Mouse (Mus musculus): ENCODE data around the gene Pld3. TPM values are rescaled to one million over a fixed set of nuclear protein-coding genes. Genes with fewer than 3 reads are reported as not detected.

The Pld3 gene
- total and polyA plus RNA-seq, 3 experiments: 11.1 to 22.8 TPM; not detected in 1

- H3K9ac ChIP-seq (ENCODE audit: control insufficient read depth, low read depth, low read length, poor library complexity, severe bottlenecking): no peak overlapping the region
Measured at GRCm38 (mm10) chr7:27535386-27535785, 17.6 kb downstream of the Pld3 start.

GRCm38 (mm10) chr7:27532480-27533050 is 20.5 kb downstream of the Pld3 start:
- Histone ChIP-seq H3K79me2 (ENCODE audit: control insufficient read depth, insufficient read depth, low read length, poor library complexity) (no peaks in the 10 kb centered on the region), H3K4me3 (ENCODE audit: control insufficient read depth in 1 of 2, insufficient read depth in 1 of 2, low read depth in 2 of 2, low read length in 2 of 2) (no peak overlapping the region)

More at GRCm38 (mm10) chr7:27535386-27535785, 17.6 kb downstream of the Pld3 start:
- Histone ChIP-seq H3K27ac (ENCODE audit: control insufficient read depth, low read depth, low read length) (no peak overlapping the region), H3K27me3 (ENCODE audit: control insufficient read depth in 1 of 2, insufficient read depth in 2 of 2, low read length in 2 of 2) (no peaks in the 10 kb centered on the region), H3K9me3 (replicated peaks; ENCODE audit: insufficient read depth, low read length) (no peaks in the 10 kb centered on the region), H3K36me3 (ENCODE audit: control insufficient read depth in 1 of 2, insufficient read depth in 2 of 2, low read length in 2 of 2) (0 out of 4 replicates have a peak, but pooled peaks cover 0 to 1% of the 10 kb centered on the region in 2 experiments), H3K79me2 (ENCODE audit: control insufficient read depth, insufficient read depth, low read length, poor library complexity) (no peaks in the 10 kb centered on the region), H3K4me1 (ENCODE audit: control insufficient read depth in 1 of 2, insufficient read depth in 2 of 2, low read length in 2 of 2) (peaks cover 0 to 14% of the 10 kb centered on the region in 2 experiments; a peak in 3 of 4 replicates), H3K4me3 (ENCODE audit: control insufficient read depth in 1 of 2, insufficient read depth in 1 of 2, low read depth in 2 of 2, low read length in 2 of 2) (no peak overlapping the region)
- TF ChIP-seq EP300 (IDR thresholded peaks at IDR 0.05; ENCODE audit: low read depth in 1 of 2, low read length in 2 of 2): peak in 1 of 2 experiments; percentile 50; a peak in 2 of 4 replicates
- peak; percentile 52; the same call in 1 of the 2 replicates for TF ChIP-seq GATA1 (IDR thresholded peaks at IDR 0.05; ENCODE audit: low read depth, low read length)
- no peak for TF ChIP-seq USF2 (IDR thresholded peaks at IDR 0.05; ENCODE audit: borderline replicate concordance in 1 of 2, insufficient read depth in 1 of 2, low read depth in 1 of 2, low read length in 2 of 2)
- TF ChIP-seq MAZ (IDR thresholded peaks at IDR 0.05; ENCODE audit: low read depth, low read length): no peak
- TF ChIP-seq RCOR1 (IDR thresholded peaks at IDR 0.05; ENCODE audit: low read depth, low read length): no peak
- 0 out of 2 replicates have a peak, but pooled peaks have one; percentile 25 for TF ChIP-seq SIN3A (IDR thresholded peaks at IDR 0.05; ENCODE audit: low read length)
- TF ChIP-seq MEF2A (IDR thresholded peaks at IDR 0.05; ENCODE audit: extremely low read depth, insufficient replicate concordance, low read depth, low read length, poor library complexity, severe bottlenecking): no peak
- TF ChIP-seq TAL1 (IDR thresholded peaks at IDR 0.05; ENCODE audit: low read length): peak; percentile 47
- TF ChIP-seq HCFC1 (IDR thresholded peaks at IDR 0.05; ENCODE audit: low read depth, low read length): no peak
- peak; percentile 65 for DNase-seq (ENCODE audit: low read depth, low spot score)

More at GRCm38 (mm10) chr7:27532480-27533050, 20.5 kb downstream of the Pld3 start:
- H3K9ac ChIP-seq (ENCODE audit: control insufficient read depth, low read depth, low read length, poor library complexity, severe bottlenecking): no peak overlapping the region
- H3K27me3 ChIP-seq (ENCODE audit: control insufficient read depth in 1 of 2, insufficient read depth in 2 of 2, low read length in 2 of 2): no peaks in the 10 kb centered on the region
- no peak for TF ChIP-seq MXI1 (IDR thresholded peaks at IDR 0.05; ENCODE audit: low read depth, low read length)
- no peak for TF ChIP-seq JUND (IDR thresholded peaks at IDR 0.05; ENCODE audit: low read depth, low read length)
- TF ChIP-seq UBTF (IDR thresholded peaks at IDR 0.05; ENCODE audit: borderline replicate concordance, insufficient read depth, low read depth, low read length): no peak
- no peak for TF ChIP-seq CHD2 (IDR thresholded peaks at IDR 0.05; ENCODE audit: low read length)
- TF ChIP-seq SIN3A (IDR thresholded peaks at IDR 0.05; ENCODE audit: low read length): no peak
- TF ChIP-seq POLR2AphosphoS5 (IDR thresholded peaks at IDR 0.05; ENCODE audit: borderline replicate concordance, low read depth, low read length): no peak
- no peak for TF ChIP-seq ELF1 (IDR thresholded peaks at IDR 0.05; ENCODE audit: low read depth, low read length)
- no peak for TF ChIP-seq MAFK (IDR thresholded peaks at IDR 0.05; ENCODE audit: borderline replicate concordance, low read depth, low read length)
- no peak for TF ChIP-seq RCOR1 (IDR thresholded peaks at IDR 0.05; ENCODE audit: low read depth, low read length)
- no peak for TF ChIP-seq MAX (IDR thresholded peaks at IDR 0.05; ENCODE audit: low read length)
- TF ChIP-seq TCF12 (IDR thresholded peaks at IDR 0.05; ENCODE audit: low read depth, low read length): no peak
- no peak for TF ChIP-seq CTCF (IDR thresholded peaks at IDR 0.05 in 2 of 3, conservative IDR thresholded peaks at IDR 0.05 in 1 of 3; ENCODE audit: control insufficient read depth in 1 of 3, insufficient read depth in 1 of 3, low read depth in 2 of 3, low read length in 3 of 3, poor library complexity in 1 of 3, severe bottlenecking in 1 of 3)
- TF ChIP-seq POLR2AphosphoS2 (IDR thresholded peaks at IDR 0.05; ENCODE audit: low read length): no peak
- DNase-seq (ENCODE audit: low read depth, low spot score): no peak
- peaks cover 0 to 11% of the 10 kb centered on the region in 2 experiments; a peak in 2 of 4 replicates for H3K4me1 ChIP-seq (ENCODE audit: control insufficient read depth in 1 of 2, insufficient read depth in 2 of 2, low read length in 2 of 2)
- H3K27ac ChIP-seq (ENCODE audit: control insufficient read depth, low read depth, low read length): no peak overlapping the region
- no peaks in the 10 kb centered on the region for H3K36me3 ChIP-seq (ENCODE audit: control insufficient read depth in 1 of 2, insufficient read depth in 2 of 2, low read length in 2 of 2)
- H3K9me3 ChIP-seq (replicated peaks; ENCODE audit: insufficient read depth, low read length): no peaks in the 10 kb centered on the region
